Mouse (Mus musculus) bone marrow macrophage, adult 2 months (primary cell): ENCODE measurements around the gene Htra2. TPM values are rescaled to one million over a fixed set of nuclear protein-coding genes. Genes with fewer than 3 reads are reported as not detected.

Experiments
- H3K27ac ChIP-seq: 2 replicates; pipeline ENCODE4 v1.5.1; 2012; ENCODE audit warnings: low read depth, low read length; ENCODE audit not compliant: insufficient read depth
- H3K4me1 ChIP-seq: 2 replicates; pipeline ENCODE4 v1.6.1; 2012; ENCODE audit warnings: low read length; ENCODE audit not compliant: control insufficient read depth, insufficient read depth
- H3K4me3 ChIP-seq: 2 replicates; pipeline ENCODE4 v1.5.1; 2012; ENCODE audit warnings: mild to moderate bottlenecking, low read length, moderate library complexity; ENCODE audit not compliant: insufficient read depth
- CTCF ChIP-seq: IDR thresholded peaks from 2 replicates; pipeline ENCODE4 v1.5.1; 2012; ENCODE audit warnings: low read depth, mild to moderate bottlenecking, low read length, moderate library complexity
- POLR2A ChIP-seq: IDR thresholded peaks from 2 replicates; pipeline ENCODE4 v1.6.1; 2012; ENCODE audit warnings: mild to moderate bottlenecking, low read depth, low read length, borderline replicate concordance
- polyA plus RNA-seq: library from polyadenylated mRNA; stranded (reverse); fragments of >200 nt; gene quantifications from 2 replicates; pipeline ENCODE4 v1.2.4, GENCODE M21; 2012; ENCODE audit not compliant: missing spikeins, insufficient read depth, insufficient read length

Htra2 gene
- polyA plus RNA-seq, 1 experiment: 90.8 TPM

DNA sequence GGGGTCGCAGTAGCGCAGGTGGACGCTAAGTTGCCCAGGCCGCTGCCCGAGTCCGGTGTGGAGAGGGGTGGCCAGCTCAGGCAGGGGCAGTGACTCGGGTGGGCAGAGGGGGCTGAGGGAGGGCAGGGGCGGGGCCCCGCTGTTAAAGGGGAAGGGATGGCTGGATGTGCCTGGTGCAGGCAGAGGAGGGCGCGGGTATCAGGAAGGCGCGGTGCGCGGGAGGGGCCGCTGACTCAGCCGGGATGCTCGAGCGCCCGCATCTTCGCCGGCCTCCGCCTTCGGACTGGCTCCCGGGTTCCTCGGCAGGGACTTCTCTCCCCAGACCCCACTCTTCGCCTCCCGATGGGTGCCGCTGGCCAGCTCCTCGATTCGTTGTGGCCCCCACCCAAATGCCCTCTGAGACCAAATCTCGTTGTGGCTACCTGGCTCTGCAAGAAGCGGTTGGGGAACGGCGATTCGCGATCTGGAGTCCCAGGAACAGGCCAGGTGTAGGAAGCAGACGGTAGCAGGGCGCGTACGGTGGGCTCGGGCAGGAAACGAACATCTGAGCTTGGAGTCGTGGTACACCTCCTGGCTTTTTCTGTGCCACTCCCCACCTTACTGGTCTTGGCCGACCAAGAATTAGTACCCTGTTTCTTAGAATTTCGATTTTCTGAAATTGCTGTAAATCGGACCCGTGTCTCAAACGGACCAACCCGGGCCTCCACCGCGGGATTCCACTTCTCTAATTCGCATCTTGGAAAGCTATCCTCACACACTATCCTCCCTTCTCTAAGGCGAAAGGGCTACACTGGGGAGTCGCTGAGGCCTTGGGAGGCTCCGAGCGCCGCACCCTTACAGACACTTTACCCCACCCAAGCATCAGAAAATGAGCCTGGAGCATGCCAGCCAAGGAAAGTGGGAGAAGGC lies 15.5 kb upstream of the Htra2 start:
- Histone ChIP-seq H3K4me3 (peak overlapping the region; percentile 27), H3K4me1 (peaks cover 3% of the 10 kb centered on the region; the same call in 1 of the 2 replicates), H3K27ac (no peak overlapping the region)
- no peak for TF ChIP-seq CTCF
- TF ChIP-seq POLR2A: no peak

GRCm38 (mm10) chr6:83070247-83070310 lies 15.0 kb upstream of the Htra2 start, which contains the start of gene Tlx2:
Gene Tlx2, minus strand, starts transcription at chr6:83070293.
- H3K4me3 ChIP-seq: peak within 1 kb of the TSS; percentile 27
- peaks cover 3% of the 10 kb centered on the region; the same call in 1 of the 2 replicates for H3K4me1 ChIP-seq
- H3K27ac ChIP-seq: no peak within 1 kb of the TSS
- TF ChIP-seq POLR2A: no peak
- no peak for TF ChIP-seq CTCF

GRCm38 (mm10) chr6:83069488-83070246 lies 14.6 kb upstream of the Htra2 start:
- Histone ChIP-seq H3K27ac (no peak overlapping the region), H3K4me3 (peak overlapping the region; percentile 27), H3K4me1 (peaks cover 3% of the 10 kb centered on the region; the same call in 1 of the 2 replicates)
- TF ChIP-seq POLR2A (no peak), CTCF (no peak)

GRCm38 (mm10) chr6:83068706-83069487 lies 13.8 kb upstream of the Htra2 start:
- H3K4me1 ChIP-seq: peaks cover 3% of the 10 kb centered on the region; the same call in 1 of the 2 replicates

DNA sequence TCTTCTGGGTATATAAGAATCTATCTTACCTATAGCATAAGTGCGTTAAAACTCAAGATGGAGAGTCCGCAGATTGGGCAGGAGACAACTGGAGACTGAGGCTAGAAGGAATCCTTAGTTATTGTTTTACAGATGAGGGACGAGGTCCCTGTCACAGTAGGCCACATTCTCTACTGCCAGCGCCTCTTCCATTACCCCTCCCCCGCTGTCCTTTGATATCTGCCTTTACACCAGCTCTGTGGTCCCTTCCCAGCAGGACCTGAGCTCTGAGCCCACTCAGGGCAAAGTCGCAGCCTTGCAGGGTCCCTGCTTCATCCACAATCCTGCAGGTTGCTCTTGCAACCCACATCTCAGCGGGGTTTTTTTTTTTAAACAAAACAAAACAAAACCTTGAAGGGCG lies 13.1 kb upstream of the Htra2 start:
- Histone ChIP-seq H3K27ac (no peak overlapping the region), H3K4me3 (no peak overlapping the region), H3K4me1 (peaks cover 3% of the 10 kb centered on the region; the same call in 1 of the 2 replicates)
- TF ChIP-seq CTCF: no peak
- no peak for TF ChIP-seq POLR2A

More at GRCm38 (mm10) chr6:83068706-83069487, 13.8 kb upstream of the Htra2 start:
- no peak for TF ChIP-seq CTCF
- no peak for TF ChIP-seq POLR2A
- Histone ChIP-seq H3K27ac (no peak overlapping the region), H3K4me3 (peak overlapping the region; percentile 27)

DNA sequence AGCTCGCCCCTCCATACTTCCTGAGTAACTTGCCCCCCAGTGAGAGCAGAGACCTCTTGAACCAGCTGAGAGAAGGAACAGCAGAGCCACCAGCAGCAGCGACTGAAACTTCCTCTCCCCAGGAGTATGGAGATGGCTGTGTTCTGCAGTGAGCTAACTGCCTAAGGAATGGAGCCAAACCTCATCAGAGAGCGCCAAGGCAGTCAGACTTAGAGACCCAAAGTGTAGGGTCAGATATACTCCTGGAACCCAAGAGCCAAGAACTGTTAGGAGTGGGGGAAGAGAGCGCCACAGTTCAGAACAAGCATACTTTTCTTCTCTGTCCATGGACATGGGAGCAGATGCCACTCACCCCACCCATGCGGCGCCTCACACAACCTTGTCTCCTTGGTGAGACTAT lies 11.4 kb upstream of the Htra2 start:
- peaks cover 3% of the 10 kb centered on the region; the same call in 1 of the 2 replicates for H3K4me1 ChIP-seq
- H3K27ac ChIP-seq: no peak overlapping the region
- no peak overlapping the region for H3K4me3 ChIP-seq
- no peak for TF ChIP-seq CTCF
- TF ChIP-seq POLR2A: 0 out of 2 replicates have a peak, but pooled peaks have one; percentile 37

- no peak overlapping the region for H3K27ac ChIP-seq
- peaks cover 3% of the 10 kb centered on the region; the same call in 1 of the 2 replicates for H3K4me1 ChIP-seq
- H3K4me3 ChIP-seq: no peak overlapping the region
- TF ChIP-seq POLR2A: no peak
- TF ChIP-seq CTCF: no peak
Measured at GRCm38 (mm10) chr6:83065995-83066394, 10.9 kb upstream of the Htra2 start.

DNA sequence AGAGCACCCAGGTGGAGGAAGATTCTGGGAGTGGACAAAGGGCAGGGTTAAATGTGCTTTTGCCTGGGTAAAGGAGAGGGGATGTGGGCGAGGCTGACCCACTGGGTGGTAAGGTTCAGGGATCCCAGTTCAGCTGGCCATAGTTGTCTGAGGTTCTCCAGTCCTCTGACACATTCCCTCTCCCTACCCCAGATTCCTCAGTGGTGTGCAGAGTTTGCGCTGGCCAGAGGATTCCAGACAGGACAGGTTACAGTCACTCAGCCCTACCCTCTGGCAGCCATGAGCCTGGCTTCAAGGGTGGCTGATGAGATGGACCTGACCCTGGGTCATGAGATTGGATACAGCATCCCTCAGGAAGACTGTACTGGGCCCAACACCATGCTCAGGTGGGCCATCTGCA lies 3.7 kb upstream of the Htra2 start:
- Histone ChIP-seq H3K4me3 (no peak overlapping the region), H3K27ac (no peak overlapping the region)
- no peak for TF ChIP-seq POLR2A
- TF ChIP-seq CTCF: no peak

GRCm38 (mm10) chr6:83057790-83058189 lies 2.7 kb upstream of the Htra2 start, which contains the start of gene Dqx1:
Gene Dqx1, plus strand, starts transcription at chr6:83057844.
- TF ChIP-seq POLR2A (no peak), CTCF (no peak)
- Histone ChIP-seq H3K4me1 (no peaks in the 10 kb centered on the region), H3K27ac (no peak within 1 kb of the TSS), H3K4me3 (no peak within 1 kb of the TSS)

More for the DNA sequence above, 3.7 kb upstream of the Htra2 start:
- H3K4me1 ChIP-seq: no peaks in the 10 kb centered on the region
